Mouse (Mus musculus) splenic B cell, adult 2 months (primary cell): ENCODE data around the gene Coq6.

Experiments used
- DNase-seq: peaks from one replicate; pipeline ENCODE4 v3.0.0-alpha.2; 2011; ENCODE audit warnings: low read depth, low spot score
- H3K27me3 ChIP-seq: 2 replicates; pipeline ENCODE4 v1.6.1; 2012; ENCODE audit warnings: mild to moderate bottlenecking, low read length, moderate library complexity, mixed read lengths; ENCODE audit not compliant: control insufficient read depth, poor library complexity, insufficient read depth, severe bottlenecking
- H3K36me3 ChIP-seq: 2 replicates; pipeline ENCODE4 v1.6.1; 2012; ENCODE audit warnings: mild to moderate bottlenecking, low read length, moderate library complexity, mixed read lengths; ENCODE audit not compliant: control insufficient read depth, poor library complexity, insufficient read depth, severe bottlenecking

The Coq6 gene

GRCm38 (mm10) chr12:84404541-84404940, 43.1 kb downstream of the Coq6 start:
- DNase-seq: no peak
- Histone ChIP-seq H3K27me3 (no peaks in the 10 kb centered on the region), H3K36me3 (peaks cover 7% of the 10 kb centered on the region)

- H3K27me3 ChIP-seq: no peaks in the 10 kb centered on the region
- peaks cover 4% of the 10 kb centered on the region; the same call in 1 of the 2 replicates for H3K36me3 ChIP-seq
- no peak for DNase-seq
Measured at GRCm38 (mm10) chr12:84407259-84407658, 45.8 kb downstream of the Coq6 start.

GRCm38 (mm10) chr12:84407874-84408818, 46.7 kb downstream of the Coq6 start:
- H3K36me3 ChIP-seq: no peaks in the 10 kb centered on the region
- DNase-seq: peak; percentile 82
- no peaks in the 10 kb centered on the region for H3K27me3 ChIP-seq

GRCm38 (mm10) chr12:84408819-84409507, 47.5 kb downstream of the Coq6 start, which contains the start of the genes Entpd5 and Bbof1:
Entpd5 (minus strand) TSS chr12:84409029.
Bbof1 (plus strand) TSS chr12:84409071.
- DNase-seq: peak; percentile 91
- no peaks in the 10 kb centered on the region for H3K36me3 ChIP-seq

GRCm38 (mm10) chr12:84416834-84417604, 55.6 kb downstream of the Coq6 start, which contains the start of gene Rnf113a2:
Rnf113a2 (plus strand) TSS chr12:84417196.
- H3K36me3 ChIP-seq: no peaks in the 10 kb centered on the region
- H3K27me3 ChIP-seq: no peaks in the 10 kb centered on the region

More at GRCm38 (mm10) chr12:84408819-84409507, 47.5 kb downstream of the Coq6 start, which contains the start of the genes Entpd5 and Bbof1:
- H3K27me3 ChIP-seq: no peaks in the 10 kb centered on the region

GRCm38 (mm10) chr12:84417605-84417922, 56.1 kb downstream of the Coq6 start:
- DNase-seq: no peak
- H3K36me3 ChIP-seq: no peaks in the 10 kb centered on the region
- no peaks in the 10 kb centered on the region for H3K27me3 ChIP-seq

More at GRCm38 (mm10) chr12:84416834-84417604, 55.6 kb downstream of the Coq6 start, which contains the start of gene Rnf113a2:
- DNase-seq: peak; percentile 96
